Mouse (Mus musculus): ENCODE data around the gene Naa38. TPM values are rescaled to one million over a fixed set of nuclear protein-coding genes. Genes with fewer than 3 reads are reported as not detected.
A peak's percentile ranks its signal among the peaks of the same experiment; 100 is the strongest.

The Naa38 gene
- polyA plus RNA-seq, 1 experiment = 84.1 TPM

- DNase-seq (ENCODE audit: low read depth) = peak; percentile 50
- no peak for TF ChIP-seq POLR2A (IDR thresholded peaks at IDR 0.05; ENCODE audit: borderline replicate concordance, extremely low read depth, insufficient read depth, insufficient read length, poor library complexity, severe bottlenecking)
- no peak for TF ChIP-seq CTCF (IDR thresholded peaks at IDR 0.05; ENCODE audit: borderline replicate concordance, extremely low read depth, insufficient read depth, insufficient read length)
Measured at GRCm38 (mm10) chr11:69367616-69368355, 27.5 kb upstream of the Naa38 start.

- TF ChIP-seq CTCF (IDR thresholded peaks at IDR 0.05; ENCODE audit: borderline replicate concordance, extremely low read depth, insufficient read depth, insufficient read length) (no peak), POLR2A (IDR thresholded peaks at IDR 0.05; ENCODE audit: borderline replicate concordance, extremely low read depth, insufficient read depth, insufficient read length, poor library complexity, severe bottlenecking) (0 out of 2 replicates have a peak, but pooled peaks have one; percentile 33)
- DNase-seq (ENCODE audit: low read depth) = peak; percentile 53
Measured at GRCm38 (mm10) chr11:69368356-69369214, 26.7 kb upstream of the Naa38 start.

- peak; percentile 32 for DNase-seq (ENCODE audit: low read depth)
- no peak for TF ChIP-seq CTCF (IDR thresholded peaks at IDR 0.05; ENCODE audit: borderline replicate concordance, extremely low read depth, insufficient read depth, insufficient read length)
Measured at GRCm38 (mm10) chr11:69369215-69369989, 25.9 kb upstream of the Naa38 start, which contains the start of gene Chd3. TSS of gene Chd3 (minus strand) at chr11:69369406.

- no peak for TF ChIP-seq CTCF (IDR thresholded peaks at IDR 0.05; ENCODE audit: borderline replicate concordance, extremely low read depth, insufficient read depth, insufficient read length)
- TF ChIP-seq POLR2A (IDR thresholded peaks at IDR 0.05; ENCODE audit: borderline replicate concordance, extremely low read depth, insufficient read depth, insufficient read length, poor library complexity, severe bottlenecking) = no peak
- DNase-seq (ENCODE audit: low read depth) = peak; percentile 61
Measured at GRCm38 (mm10) chr11:69369990-69370816, 25.1 kb upstream of the Naa38 start.

GRCm38 (mm10) chr11:69370817-69371215 lies 24.5 kb upstream of the Naa38 start:
- TF ChIP-seq CTCF (IDR thresholded peaks at IDR 0.05; ENCODE audit: borderline replicate concordance, extremely low read depth, insufficient read depth, insufficient read length) (no peak), POLR2A (IDR thresholded peaks at IDR 0.05; ENCODE audit: borderline replicate concordance, extremely low read depth, insufficient read depth, insufficient read length, poor library complexity, severe bottlenecking) (no peak)
- peak; percentile 39 for DNase-seq (ENCODE audit: low read depth)

DNA sequence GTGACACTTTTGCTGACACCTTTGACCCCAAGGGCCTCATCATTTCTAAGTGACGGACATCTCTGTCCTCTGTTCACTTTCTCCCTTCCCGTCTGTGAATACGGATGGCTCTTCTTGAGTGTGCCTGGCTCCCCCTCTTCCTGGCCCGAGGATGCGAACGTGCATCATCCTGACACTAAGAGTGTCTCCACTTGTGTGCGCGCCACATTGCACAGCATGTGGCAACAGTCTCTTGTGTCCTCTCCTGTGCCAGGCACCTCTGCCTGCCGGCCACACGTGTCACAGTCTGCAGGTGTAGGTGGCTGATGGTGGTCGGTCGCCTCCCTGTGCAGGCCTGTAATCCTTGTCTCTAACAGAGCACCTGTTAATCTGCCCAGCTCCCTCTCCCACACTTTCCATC lies 23.7 kb upstream of the Naa38 start:
- DNase-seq (ENCODE audit: low read depth) = no peak
- TF ChIP-seq POLR2A (IDR thresholded peaks at IDR 0.05; ENCODE audit: borderline replicate concordance, extremely low read depth, insufficient read depth, insufficient read length, poor library complexity, severe bottlenecking) (no peak), CTCF (IDR thresholded peaks at IDR 0.05; ENCODE audit: borderline replicate concordance, extremely low read depth, insufficient read depth, insufficient read length) (no peak)

DNA sequence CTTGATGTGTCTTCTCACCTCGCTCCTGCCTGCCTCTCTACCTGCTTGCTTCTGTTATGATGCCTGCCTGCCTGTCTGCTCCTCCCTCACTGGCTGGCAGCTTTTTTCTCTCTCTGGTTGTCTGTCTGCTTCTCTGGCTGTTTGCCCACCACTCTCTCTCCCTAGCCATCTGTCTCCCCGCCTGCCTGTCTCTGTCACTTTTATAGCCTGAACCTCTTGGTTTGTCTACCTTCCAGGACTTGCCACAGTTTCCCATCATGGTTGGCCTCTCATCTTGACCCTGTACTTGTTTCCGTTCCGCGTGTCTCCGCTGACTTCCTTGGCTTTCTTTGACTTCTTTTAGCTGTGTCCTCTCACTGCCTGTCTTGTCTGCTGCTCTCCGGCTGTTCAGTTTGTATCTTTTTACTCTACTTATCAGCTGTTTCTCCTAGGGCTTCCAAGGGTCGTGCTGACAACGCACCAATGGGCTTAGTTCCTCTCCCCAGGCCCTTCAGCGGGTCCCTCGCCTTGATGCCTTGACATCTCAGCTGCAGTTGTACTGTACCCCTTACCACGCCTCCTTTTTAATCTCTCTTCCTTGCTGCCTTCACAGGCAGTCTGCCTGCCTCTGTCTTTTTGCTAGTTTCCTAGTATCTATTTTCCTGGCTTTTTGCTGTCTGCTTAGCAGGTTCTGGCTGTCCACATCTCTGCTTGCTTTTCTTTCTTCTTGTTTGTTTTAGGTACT lies 23.1 kb upstream of the Naa38 start:
- no peak for TF ChIP-seq CTCF (IDR thresholded peaks at IDR 0.05; ENCODE audit: borderline replicate concordance, extremely low read depth, insufficient read depth, insufficient read length)
- peak; percentile 90 for DNase-seq (ENCODE audit: low read depth)

DNA sequence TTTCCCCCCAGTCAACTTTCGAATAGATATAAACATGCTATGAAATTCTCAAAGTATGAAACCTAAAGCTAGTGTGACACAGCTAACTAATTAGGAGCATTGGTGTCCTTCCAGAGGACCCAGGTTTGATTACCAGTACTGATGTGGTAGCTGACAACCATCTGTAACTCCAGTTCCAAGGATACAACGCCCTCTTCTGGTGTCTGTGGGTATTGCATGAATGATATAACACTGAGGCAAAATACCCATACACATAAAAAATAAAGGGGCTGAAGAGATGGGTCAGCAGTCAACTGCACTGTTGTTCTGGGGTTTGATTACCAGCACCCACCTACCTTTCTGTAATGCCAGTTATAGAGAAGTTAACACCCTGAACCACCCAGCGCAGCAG lies 22.5 kb upstream of the Naa38 start:
- TF ChIP-seq CTCF (IDR thresholded peaks at IDR 0.05; ENCODE audit: borderline replicate concordance, extremely low read depth, insufficient read depth, insufficient read length) = peak; percentile 40; the same call in 1 of the 2 replicates
- TF ChIP-seq POLR2A (IDR thresholded peaks at IDR 0.05; ENCODE audit: borderline replicate concordance, extremely low read depth, insufficient read depth, insufficient read length, poor library complexity, severe bottlenecking) = no peak
- DNase-seq (ENCODE audit: low read depth) = peak; percentile 14

- TF ChIP-seq POLR2A (IDR thresholded peaks at IDR 0.05; ENCODE audit: borderline replicate concordance, extremely low read depth, insufficient read depth, insufficient read length, poor library complexity, severe bottlenecking) (no peak), CTCF (IDR thresholded peaks at IDR 0.05; ENCODE audit: borderline replicate concordance, extremely low read depth, insufficient read depth, insufficient read length) (no peak)
- no peak for DNase-seq (ENCODE audit: low read depth)
Measured at GRCm38 (mm10) chr11:69373223-69373965, 21.9 kb upstream of the Naa38 start.
